Mouse (Mus musculus) heart, embryonic 10.5 days (tissue): ENCODE results near the gene Lix1l. TPM values are rescaled to one million over a fixed set of nuclear protein-coding genes. Genes with fewer than 3 reads are reported as not detected.
A peak's percentile ranks its signal among the peaks of the same experiment; 100 is the strongest.
"Not testable (repeated sequence)": the region's sequence is repeated elsewhere in the genome, so short reads cannot be mapped to it uniquely, and the experiment has no call there.

Experiments
- DNase-seq: peaks from one replicate; pipeline ENCODE4 v3.0.0-alpha.2; 2017; ENCODE audit warnings: low spot score
- H3K27ac ChIP-seq: fragments of 300-500 bp; sonication (generic); 2 replicates; pipeline ENCODE4 v1.5.1; 2016; ENCODE audit warnings: mild to moderate bottlenecking
- H3K27me3 ChIP-seq: fragments of 300-500 bp; sonication (generic); 2 replicates; pipeline ENCODE4 v1.6.1; 2016; ENCODE audit warnings: mild to moderate bottlenecking; ENCODE audit not compliant: poor library complexity, insufficient read depth, severe bottlenecking
- H3K36me3 ChIP-seq: fragments of 300-500 bp; sonication (generic); 2 replicates; pipeline ENCODE4 v1.6.1; 2016; ENCODE audit warnings: mild to moderate bottlenecking, moderate library complexity
- H3K4me1 ChIP-seq: fragments of 300-500 bp; sonication (generic); 2 replicates; pipeline ENCODE4 v1.6.1; 2016; ENCODE audit warnings: mild to moderate bottlenecking
- H3K4me3 ChIP-seq: fragments of 300-500 bp; sonication (generic); 2 replicates; pipeline ENCODE4 v1.5.1; 2016; ENCODE audit warnings: mild to moderate bottlenecking, moderate library complexity
- H3K9me3 ChIP-seq: fragments of 300-500 bp; sonication (generic); 2 replicates; pipeline ENCODE4 v1.6.1; 2016; ENCODE audit warnings: mild to moderate bottlenecking, moderate library complexity
- WGBS: fragments of 180-500 bp; shearing (Covaris S2); methylation state at CpG from one replicate; pipeline ENCODE4 v1.1.7; 2016; 5-methylcytosine and 5-hydroxymethylcytosine counted together
- polyA plus RNA-seq: library from polyadenylated mRNA; unstranded; fragments of >200 nt; fragmentation: Nextera tagmentation; extraction: Ambion mirVana; gene quantifications from 2 replicates; pipeline ENCODE4 v1.2.1, GENCODE M21; 2016

Lix1l gene
- polyA plus RNA-seq, 1 experiment from 2014 or later: 4.8 TPM

DNA sequence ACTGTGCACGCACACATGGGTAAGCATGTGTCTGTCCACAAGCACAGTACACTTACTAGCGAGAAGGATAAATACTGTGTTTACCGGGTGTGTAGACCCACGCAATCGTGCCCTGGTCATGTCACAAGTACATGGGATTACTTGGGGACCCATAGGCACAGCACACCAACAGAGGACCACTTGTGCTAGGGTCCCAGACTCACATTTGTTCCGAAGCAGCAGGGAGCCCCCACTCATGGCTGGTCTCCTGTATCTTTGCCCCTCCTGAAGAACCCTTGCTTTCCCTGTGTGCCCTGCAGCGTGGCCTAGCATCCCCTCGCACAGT, 1.9 kb upstream of the Lix1l start:
- no peak for DNase-seq
- peaks cover 3% of the 10 kb centered on the region for H3K36me3 ChIP-seq
- H3K4me1 ChIP-seq: peaks cover 54% of the 10 kb centered on the region
- H3K27ac ChIP-seq: 0 out of 2 replicates have a peak overlapping the region, but pooled peaks have one; percentile 90
- peaks cover 28% of the 10 kb centered on the region for H3K27me3 ChIP-seq
- peak overlapping the region; percentile 71 for H3K4me3 ChIP-seq
- H3K9me3 ChIP-seq: no peaks in the 10 kb centered on the region
- WGBS: 51% methylated on average over 8 of the region's 8 CpGs

DNA sequence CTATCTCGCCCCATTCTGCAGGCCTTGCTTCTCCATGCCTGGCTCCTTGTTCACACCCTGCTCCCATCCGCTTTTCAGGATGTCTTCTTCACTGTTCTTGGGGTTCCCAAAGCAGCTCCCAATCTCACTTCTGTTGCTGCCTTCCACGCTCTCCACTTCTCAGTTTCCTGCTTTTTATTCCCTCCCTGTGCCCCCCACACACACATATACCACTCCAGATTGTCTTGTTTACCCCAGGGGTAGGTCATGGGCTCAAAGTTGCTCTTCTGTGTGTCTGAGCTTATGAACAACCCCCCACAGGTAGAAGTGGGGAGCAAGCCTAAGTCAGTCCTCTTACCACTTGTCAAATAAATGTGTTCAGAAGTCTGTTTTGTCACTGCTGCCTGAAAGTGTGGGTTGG, 1.5 kb upstream of the Lix1l start:
- Histone ChIP-seq H3K27me3 (peaks cover 28% of the 10 kb centered on the region), H3K36me3 (peaks cover 6% of the 10 kb centered on the region), H3K9me3 (no peaks in the 10 kb centered on the region), H3K4me3 (peak overlapping the region; percentile 71; the same call in 1 of the 2 replicates), H3K27ac (no peak overlapping the region), H3K4me1 (peaks cover 54% of the 10 kb centered on the region)
- DNase-seq: no peak
- 74% methylated on average over 3 of the region's 3 CpGs for WGBS

DNA sequence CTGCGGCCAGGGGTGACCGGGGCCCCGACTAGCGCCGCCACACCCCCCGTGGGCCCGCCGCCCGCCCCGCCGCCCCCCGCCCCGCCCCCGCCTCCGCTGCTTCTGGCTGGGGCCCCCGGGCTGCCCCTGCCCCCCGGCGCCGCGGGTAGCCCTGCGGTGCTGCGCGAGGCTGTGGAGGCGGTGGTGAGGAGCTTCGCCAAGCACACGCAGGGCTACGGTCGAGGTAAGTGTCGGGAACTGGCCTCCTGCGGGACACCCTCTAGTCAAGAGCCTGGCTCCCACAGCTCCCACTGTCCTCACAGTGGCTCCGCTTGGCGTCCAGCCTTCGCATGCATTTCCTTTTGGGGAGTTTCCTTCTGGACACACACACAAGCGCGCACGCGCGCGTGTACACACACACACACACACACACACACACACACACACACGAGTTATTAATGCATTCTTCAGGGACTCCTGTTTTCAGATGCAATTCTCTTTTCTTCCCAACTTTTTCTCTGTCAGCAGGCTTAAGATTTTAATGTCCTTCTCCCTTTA, 370 bp downstream of the Lix1l start:
- Histone ChIP-seq H3K4me3 (peak overlapping the region; percentile 92), H3K9me3 (no peaks in the 10 kb centered on the region), H3K36me3 (peaks cover 11% of the 10 kb centered on the region), H3K27ac (peak overlapping the region; percentile 98), H3K27me3 (peaks cover 12% of the 10 kb centered on the region; the same call in 1 of the 2 replicates), H3K4me1 (peaks cover 47% of the 10 kb centered on the region)
- under 1% methylated on average over 38 of the region's 40 CpGs for WGBS
- peak; percentile 88 for DNase-seq

DNA sequence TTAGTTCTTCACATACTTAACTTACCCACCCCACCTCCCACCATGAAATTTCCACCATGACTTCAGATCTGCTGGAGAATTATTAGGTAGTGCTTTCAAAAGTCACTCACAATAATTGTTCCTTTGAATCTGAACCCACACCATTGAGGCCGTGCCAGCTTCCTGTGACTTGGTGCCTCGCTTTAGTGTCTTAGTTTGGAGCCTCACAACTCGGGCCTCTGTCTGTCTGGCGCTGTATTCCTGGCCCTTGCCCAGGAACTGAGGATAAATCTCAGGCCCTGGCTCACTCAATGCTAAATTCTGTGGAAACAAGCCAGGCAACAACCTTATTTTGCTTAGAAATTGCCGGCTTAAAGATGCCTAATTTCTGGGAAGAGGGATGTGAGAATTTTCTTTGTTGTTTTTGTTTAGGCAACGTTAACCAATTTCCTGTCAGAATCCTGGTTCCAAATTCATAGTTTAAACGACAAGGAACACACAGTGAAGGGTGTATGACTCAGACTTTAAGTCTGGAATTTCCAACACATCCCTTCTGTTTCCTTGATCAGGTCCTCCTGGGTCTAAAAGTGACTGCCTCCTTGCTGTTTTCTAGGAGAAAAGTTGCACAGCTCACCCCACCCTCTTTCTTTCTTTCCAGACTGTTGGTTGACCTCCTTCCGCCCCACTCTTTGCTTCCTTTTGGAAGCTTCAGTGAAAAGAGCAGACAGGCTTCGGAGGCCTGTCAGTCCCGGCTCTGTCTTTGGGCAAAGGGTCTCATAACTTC, 1.2 kb downstream of the Lix1l start:
- Histone ChIP-seq H3K4me3 (peak overlapping the region; percentile 92), H3K27ac (peak overlapping the region; percentile 98), H3K36me3 (peaks cover 11% of the 10 kb centered on the region), H3K27me3 (peaks cover 8% of the 10 kb centered on the region; the same call in 1 of the 2 replicates), H3K4me1 (peaks cover 39% of the 10 kb centered on the region), H3K9me3 (no peaks in the 10 kb centered on the region)
- DNase-seq: no peak
- 42% methylated on average over 10 of the region's 10 CpGs for WGBS

DNA sequence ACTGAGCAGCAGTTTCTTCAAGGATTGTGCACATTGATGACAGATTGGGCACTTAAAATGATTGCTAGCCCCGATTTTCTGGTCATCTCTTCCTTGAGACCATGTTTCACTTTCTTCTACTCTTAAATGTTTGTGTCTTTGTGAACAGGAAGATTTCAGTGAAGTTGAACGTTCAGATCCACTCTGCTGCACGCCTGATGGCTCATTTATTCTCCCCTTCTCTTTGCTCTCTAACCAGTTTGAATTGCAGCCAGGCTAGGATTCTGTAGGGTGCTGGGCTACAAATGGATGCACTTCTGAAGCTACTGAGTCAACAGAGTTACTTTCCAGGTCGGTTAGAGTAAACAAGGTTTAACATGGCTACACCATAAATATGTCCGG, 1.7 kb downstream of the Lix1l start:
- no peaks in the 10 kb centered on the region for H3K9me3 ChIP-seq
- H3K27ac ChIP-seq: peak overlapping the region; percentile 98; the same call in 1 of the 2 replicates
- H3K4me1 ChIP-seq: peaks cover 33% of the 10 kb centered on the region
- peaks cover 15% of the 10 kb centered on the region for H3K36me3 ChIP-seq
- peak overlapping the region; percentile 92 for H3K4me3 ChIP-seq
- 62% methylated on average over 5 of the region's 5 CpGs for WGBS
- no peak for DNase-seq
- H3K27me3 ChIP-seq: peaks cover 8% of the 10 kb centered on the region; the same call in 1 of the 2 replicates

DNA sequence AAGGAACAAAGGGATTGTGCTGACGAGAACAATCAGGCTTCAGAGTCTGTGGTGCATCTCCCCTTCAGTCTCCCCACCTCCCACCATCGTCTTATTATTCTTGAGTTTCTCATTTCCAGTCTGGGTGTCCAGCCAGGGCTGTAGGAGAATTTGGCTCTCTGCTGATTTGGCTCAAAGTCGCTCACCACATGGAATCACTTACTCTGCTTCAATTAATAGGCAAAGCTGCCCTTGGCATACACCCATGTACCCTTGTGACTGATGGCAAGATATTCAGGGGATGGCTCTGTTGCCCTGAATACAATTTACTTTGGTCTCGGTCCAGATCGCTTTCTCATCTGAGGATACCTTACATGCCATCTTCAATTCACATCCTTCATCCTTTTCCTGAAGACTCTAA, 2.4 kb downstream of the Lix1l start:
- Histone ChIP-seq H3K27me3 (peaks cover 8% of the 10 kb centered on the region; the same call in 1 of the 2 replicates), H3K4me1 (peaks cover 27% of the 10 kb centered on the region), H3K4me3 (peak overlapping the region; percentile 92; the same call in 1 of the 2 replicates), H3K9me3 (no peaks in the 10 kb centered on the region), H3K36me3 (peaks cover 19% of the 10 kb centered on the region), H3K27ac (0 out of 2 replicates have a peak overlapping the region, but pooled peaks have one; percentile 98)
- 80% methylated on average over 5 of the region's 5 CpGs for WGBS
- DNase-seq: no peak

DNA sequence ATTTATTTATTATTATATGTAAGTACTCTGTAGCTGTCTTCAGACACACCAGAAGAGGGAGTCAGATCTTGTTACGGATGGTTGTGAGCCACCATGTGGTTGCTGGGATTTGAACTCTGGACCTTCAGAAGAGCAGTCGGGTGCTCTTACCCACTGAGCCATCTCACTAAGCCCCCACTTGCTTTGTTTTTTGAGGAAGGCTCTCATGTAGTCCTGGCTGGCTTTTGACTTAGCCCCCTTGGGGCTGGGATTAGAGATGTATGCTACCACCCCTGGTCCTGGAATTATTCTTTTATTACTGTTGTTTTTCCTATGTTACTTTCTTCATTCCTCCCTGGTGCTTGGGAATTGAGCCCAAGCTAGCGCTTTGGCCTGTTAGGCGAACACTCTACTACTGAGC, 5.1 kb downstream of the Lix1l start:
- not testable (repeated sequence) for DNase-seq, H3K9me3 ChIP-seq, H3K27ac ChIP-seq, H3K4me3 ChIP-seq, H3K27me3 ChIP-seq
- peaks cover 24% of the 10 kb centered on the region for H3K4me1 ChIP-seq
- peaks cover 25% of the 10 kb centered on the region for H3K36me3 ChIP-seq
- WGBS: 82% methylated on average over 4 of the region's 4 CpGs

DNA sequence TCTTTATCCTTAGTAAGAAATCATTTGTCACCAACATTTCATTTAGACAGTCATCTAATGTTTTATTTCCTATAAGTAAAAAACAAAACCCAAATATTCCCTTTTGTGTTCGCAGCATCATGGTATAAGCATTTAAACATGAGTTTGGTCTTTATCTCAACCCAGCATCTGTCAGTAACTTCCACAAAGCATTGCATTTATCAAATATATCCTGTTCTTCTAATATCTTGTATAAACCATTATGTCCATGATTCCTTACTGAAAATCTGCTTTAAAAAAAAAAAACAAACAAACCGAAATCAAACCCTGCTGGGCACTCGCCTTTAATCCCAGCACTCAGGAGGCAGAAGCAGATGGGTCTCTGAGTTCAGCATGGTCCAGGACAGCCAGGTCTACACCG, 5.7 kb downstream of the Lix1l start:
- Histone ChIP-seq H3K4me3 (no peak overlapping the region), H3K9me3 (no peaks in the 10 kb centered on the region), H3K36me3 (peaks cover 25% of the 10 kb centered on the region), H3K27me3 (no peaks in the 10 kb centered on the region), H3K4me1 (peaks cover 24% of the 10 kb centered on the region), H3K27ac (no peak overlapping the region)
- no peak for DNase-seq
- 83% methylated on average over 4 of the region's 4 CpGs for WGBS

DNA sequence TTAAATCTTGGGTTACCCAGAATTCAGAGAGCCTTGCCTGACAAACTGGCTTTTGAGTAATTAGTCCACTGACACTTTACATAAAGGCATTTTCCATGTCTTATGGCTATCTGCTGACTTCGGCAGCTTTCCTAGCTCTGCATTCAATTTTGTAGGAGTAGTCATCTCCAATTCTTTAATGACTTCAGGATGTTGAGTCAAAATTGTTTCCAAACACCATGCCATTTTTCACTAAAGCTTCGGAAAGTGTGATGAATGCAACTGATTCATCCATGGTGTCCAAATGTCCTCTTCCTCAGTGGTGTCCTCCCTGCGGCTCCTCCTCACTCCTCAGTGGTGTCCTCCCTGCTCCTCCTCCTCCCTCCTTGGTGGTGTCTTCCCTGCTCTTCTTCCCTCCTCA, 17.0 kb downstream of the Lix1l start:
- Histone ChIP-seq H3K36me3 (peaks cover 79% of the 10 kb centered on the region), H3K4me1 (no peaks in the 10 kb centered on the region), H3K27me3 (no peaks in the 10 kb centered on the region), H3K9me3 (no peaks in the 10 kb centered on the region), H3K27ac (no peak overlapping the region), H3K4me3 (no peak overlapping the region)
- WGBS: 93% methylated on average over 3 of the region's 3 CpGs
- DNase-seq: no peak

DNA sequence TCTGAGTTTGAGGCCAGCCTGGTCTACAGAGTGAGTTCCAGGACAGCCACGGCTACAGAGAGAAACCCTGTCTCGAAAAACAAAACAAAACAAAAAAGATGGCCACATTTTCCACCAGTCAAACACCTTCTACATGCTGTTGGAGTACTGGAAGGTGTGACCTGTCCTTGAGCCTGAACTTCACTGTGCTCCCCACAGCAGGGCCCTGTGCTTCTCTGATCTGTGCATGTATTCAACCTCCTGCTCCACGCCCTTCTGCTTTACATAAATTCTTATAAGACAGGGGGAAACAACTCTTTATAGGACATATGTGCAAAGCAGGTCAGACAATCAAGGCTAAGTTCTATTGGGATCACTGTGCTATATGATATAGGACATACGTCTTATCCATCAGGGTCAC, 22.3 kb downstream of the Lix1l start:
- no peaks in the 10 kb centered on the region for H3K9me3 ChIP-seq
- DNase-seq: no peak
- no peaks in the 10 kb centered on the region for H3K4me1 ChIP-seq
- H3K4me3 ChIP-seq: no peak overlapping the region
- no peaks in the 10 kb centered on the region for H3K27me3 ChIP-seq
- H3K36me3 ChIP-seq: peaks cover 79% of the 10 kb centered on the region
- H3K27ac ChIP-seq: no peak overlapping the region
- WGBS: 91% methylated on average over 4 of the region's 4 CpGs

DNA sequence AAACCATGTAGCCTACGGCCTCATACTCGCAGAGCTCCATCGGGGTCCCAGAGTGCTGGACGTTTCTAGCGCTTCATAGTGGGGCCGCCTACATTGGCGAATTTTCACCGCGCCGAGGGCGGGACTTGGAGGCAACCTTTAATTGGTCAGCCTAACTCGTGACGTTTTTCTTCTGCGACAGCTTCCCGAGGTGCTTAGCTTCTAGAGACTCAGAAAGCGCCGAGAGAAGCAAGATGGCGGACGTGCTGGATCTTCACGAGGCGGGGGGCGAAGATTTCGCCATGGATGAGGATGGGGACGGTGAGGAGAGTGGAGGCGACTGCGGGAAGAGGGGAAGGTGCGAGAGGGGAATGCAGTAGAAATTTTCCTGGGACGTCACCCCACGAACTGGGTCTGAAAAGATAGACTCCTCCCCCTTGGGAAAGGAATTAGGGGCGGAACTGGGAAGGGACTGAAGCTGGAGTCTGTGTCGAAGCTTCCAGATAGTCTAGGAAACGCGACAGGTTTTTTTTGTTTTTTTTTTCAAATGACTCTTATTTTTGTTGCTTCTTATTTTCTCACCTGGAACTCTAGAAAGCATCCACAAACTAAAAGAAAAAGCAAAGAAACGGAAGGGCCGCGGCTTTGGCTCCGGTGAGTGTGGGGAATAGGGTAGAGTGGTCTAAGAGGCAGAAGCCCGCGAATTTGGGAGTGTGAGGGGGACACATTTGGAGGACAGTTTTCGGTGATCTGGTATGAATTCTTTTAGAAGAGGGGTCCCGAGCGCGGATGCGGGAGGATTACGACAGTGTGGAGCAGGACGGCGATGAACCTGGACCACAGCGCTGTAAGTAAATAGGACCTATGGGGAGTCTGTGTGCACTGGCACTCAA, 29.0 kb downstream of the Lix1l start, which contains the start of gene Rbm8a:
Gene Rbm8a, plus strand, starts transcription at position 205 of the 872 bp plus-strand sequence.
- Histone ChIP-seq H3K4me1 (peaks cover 14% of the 10 kb centered on the region), H3K9me3 (no peaks in the 10 kb centered on the region), H3K27me3 (no peaks in the 10 kb centered on the region), H3K36me3 (peaks cover 44% of the 10 kb centered on the region), H3K27ac (peak within 1 kb of the TSS; percentile 95), H3K4me3 (peak within 1 kb of the TSS; percentile 78)
- 1% methylated on average over 48 of the region's 48 CpGs for WGBS
- peak; percentile 98 for DNase-seq

DNA sequence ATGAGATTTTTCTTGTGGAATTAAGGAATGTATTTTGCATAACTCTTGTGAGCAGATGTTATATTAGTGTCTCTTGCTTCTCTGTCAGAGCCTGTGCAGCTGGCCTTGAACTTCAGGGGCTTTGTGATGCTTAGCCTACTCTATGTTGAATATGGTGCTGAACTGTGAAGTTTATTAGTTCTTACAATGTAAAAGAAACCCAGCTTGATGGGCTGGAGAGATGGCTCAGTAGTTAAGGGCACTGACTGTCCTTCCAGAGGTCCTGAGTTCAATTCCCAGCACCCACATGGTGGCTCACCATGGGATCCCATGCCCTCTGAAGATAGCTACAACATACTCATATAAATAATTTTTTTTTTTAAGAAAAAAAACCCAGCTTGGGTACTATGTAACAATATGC, 31.1 kb downstream of the Lix1l start:
- Histone ChIP-seq H3K4me1 (peaks cover 34% of the 10 kb centered on the region), H3K27me3 (no peaks in the 10 kb centered on the region), H3K9me3 (no peaks in the 10 kb centered on the region), H3K36me3 (peaks cover 33% of the 10 kb centered on the region), H3K4me3 (no peak overlapping the region), H3K27ac (no peak overlapping the region)
- DNase-seq: no peak

DNA sequence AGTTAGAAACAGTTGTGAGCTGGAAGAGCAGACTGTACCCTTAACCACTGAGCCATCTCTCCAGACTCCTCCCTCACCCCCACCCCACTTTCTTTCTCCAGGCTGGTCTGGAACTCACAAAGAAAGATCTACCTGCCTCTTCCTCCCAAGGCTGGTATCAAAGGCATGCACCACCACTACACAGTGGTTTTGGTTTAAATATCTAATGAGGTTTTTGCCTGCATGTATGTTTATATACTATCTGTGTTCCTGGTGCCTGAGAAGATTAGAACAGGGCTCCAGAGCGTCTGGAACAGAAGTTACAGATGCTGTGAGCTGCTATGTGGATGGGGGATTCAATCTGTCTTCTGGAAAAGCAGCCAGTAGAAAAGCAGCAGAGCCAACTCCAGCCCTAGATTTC, 33.1 kb downstream of the Lix1l start:
- no peaks in the 10 kb centered on the region for H3K9me3 ChIP-seq
- H3K27me3 ChIP-seq: no peaks in the 10 kb centered on the region
- no peak for DNase-seq
- H3K27ac ChIP-seq: no peak overlapping the region
- H3K36me3 ChIP-seq: peaks cover 43% of the 10 kb centered on the region
- 51% methylated on average over 1 of the region's 1 CpGs for WGBS
- no peak overlapping the region; the same call in 1 of the 2 replicates for H3K4me3 ChIP-seq
- peaks cover 35% of the 10 kb centered on the region for H3K4me1 ChIP-seq
